Mouse (Mus musculus) cortical plate, adult 2 months (tissue): Measurements from ENCODE around the gene Cpe. TPM values are rescaled to one million over a fixed set of nuclear protein-coding genes. Genes with fewer than 3 reads are reported as not detected.

Source experiments
- H3K27ac ChIP-seq: fragments of 200-500 bp; 2 replicates; pipeline ENCODE4 v1.5.1; 2012; ENCODE audit warnings: low read length, control low read depth, inconsistent platforms; ENCODE audit not compliant: insufficient read depth
- H3K4me1 ChIP-seq: fragments of 200-500 bp; 2 replicates; pipeline ENCODE4 v1.6.1; 2011; ENCODE audit warnings: low read length; ENCODE audit not compliant: control insufficient read depth, insufficient read depth
- H3K4me3 ChIP-seq: fragments of 200-500 bp; 2 replicates; pipeline ENCODE4 v1.5.1; 2011; ENCODE audit warnings: mild to moderate bottlenecking, low read length, control low read depth; ENCODE audit not compliant: insufficient read depth
- CTCF ChIP-seq: fragments of 200-500 bp; IDR thresholded peaks from 2 replicates; pipeline ENCODE4 v1.5.1; 2011; ENCODE audit warnings: mild to moderate bottlenecking, control low read depth, low read length; ENCODE audit not compliant: insufficient read depth; ENCODE audit errors: extremely low read depth
- POLR2A ChIP-seq: fragments of 200-500 bp; IDR thresholded peaks from 2 replicates; pipeline ENCODE4 v1.6.1; 2011; ENCODE audit warnings: mild to moderate bottlenecking, low read length, control low read depth; ENCODE audit not compliant: insufficient read depth; ENCODE audit errors: extremely low read depth
- polyA plus RNA-seq: library from polyadenylated mRNA; depleted of rRNA; stranded (reverse); fragments of >200 nt; gene quantifications from 2 replicates; pipeline ENCODE4 v1.2.3, GENCODE M21; 2012; rRNA removed

The Cpe gene
- polyA plus RNA-seq, result 1,729 and 1,769 TPM in 2 replicates

DNA sequence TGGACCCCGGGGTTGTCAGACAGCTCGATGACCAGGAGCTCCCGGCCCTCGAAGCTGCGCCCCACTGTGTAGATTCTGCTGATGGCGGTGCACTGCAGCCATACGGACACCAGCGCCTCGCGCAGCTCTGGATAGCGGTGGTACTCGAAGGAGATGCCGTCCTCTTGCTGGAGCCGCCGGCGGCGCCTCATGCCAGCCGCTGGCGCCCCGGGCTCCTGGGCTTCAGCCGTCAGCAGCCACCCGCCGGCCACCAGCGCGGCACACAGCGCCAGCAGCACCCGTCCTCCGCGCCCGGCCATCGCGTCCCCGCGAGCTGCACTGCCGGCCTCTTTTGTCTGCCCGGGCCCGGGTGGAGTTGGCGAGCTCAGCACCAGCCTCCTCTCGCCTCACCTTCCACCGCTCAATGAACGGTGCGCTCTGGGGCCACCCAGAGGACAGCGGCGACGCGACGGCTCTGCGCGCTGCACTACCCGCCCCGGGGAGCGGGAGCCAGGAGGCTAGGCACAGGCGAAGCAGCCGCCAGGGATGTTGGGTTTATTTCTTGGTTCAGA is at the start of gene Cpe:
Gene Cpe, minus strand, starts transcription at position 404 of the 551 bp plus-strand sequence.
- H3K4me3 ChIP-seq, result peak within 1 kb of the TSS; percentile 79
- TF ChIP-seq CTCF (peak; percentile 36), POLR2A (peak; percentile 90)
- H3K27ac ChIP-seq, result peak within 1 kb of the TSS; percentile 94
- H3K4me1 ChIP-seq, result peaks cover 2% of the 10 kb centered on the region; the same call in 1 of the 2 replicates

DNA sequence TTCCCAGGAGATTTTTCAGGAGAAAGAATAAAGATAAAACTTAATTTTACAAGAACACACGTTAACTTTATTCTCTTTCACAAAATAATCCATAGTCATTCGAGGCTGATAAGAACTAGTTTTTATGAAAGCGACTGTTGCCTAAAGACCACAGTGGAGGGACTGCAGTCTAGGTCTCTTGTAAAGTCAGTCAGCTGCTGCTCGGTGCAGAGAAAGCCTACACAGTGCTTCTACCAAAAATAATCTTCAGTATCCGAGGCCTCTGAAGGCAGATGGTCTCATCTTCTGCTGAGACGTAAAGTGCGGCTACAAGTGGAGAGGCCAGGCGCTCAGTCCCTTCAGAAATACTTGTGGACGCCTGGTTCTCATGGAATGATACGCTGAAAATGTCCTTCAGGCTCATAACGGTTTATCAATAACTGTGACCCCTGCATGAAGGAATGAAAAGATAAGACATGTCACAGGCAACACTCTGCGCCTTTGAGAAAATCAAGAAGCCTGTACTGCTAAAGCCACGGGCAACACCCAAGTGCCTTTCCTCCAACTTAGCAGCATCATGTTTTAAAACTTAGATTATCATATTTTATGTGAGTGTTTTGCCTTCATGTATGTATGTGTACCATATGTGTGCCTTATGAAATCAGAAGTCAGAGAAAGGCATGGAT is 47.8 kb upstream of the Cpe start:
- TF ChIP-seq CTCF (no peak), POLR2A (no peak)
- Histone ChIP-seq H3K4me3 (no peak overlapping the region), H3K4me1 (no peaks in the 10 kb centered on the region), H3K27ac (no peak overlapping the region)

DNA sequence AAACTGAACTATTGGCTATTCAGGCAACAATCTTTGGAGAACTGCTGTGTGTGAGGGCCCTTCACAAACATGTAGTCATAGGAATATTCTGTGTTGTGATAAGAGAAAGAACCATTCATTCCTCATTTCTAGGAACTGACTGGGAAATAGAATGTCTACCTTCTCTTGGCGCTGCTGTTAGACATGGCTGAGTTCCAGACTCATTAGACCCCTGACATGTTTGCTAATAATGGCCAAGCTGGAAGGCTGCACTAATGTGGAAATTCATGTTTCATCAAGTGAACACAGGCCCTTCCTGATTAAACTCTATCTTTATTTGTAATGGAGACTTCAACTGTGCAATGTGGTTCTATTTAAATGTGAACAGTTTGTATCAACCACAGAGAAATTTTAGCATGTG is 46.1 kb upstream of the Cpe start:
- H3K4me3 ChIP-seq, result no peak overlapping the region
- TF ChIP-seq CTCF (no peak), POLR2A (no peak)
- H3K4me1 ChIP-seq, result no peaks in the 10 kb centered on the region
- H3K27ac ChIP-seq, result no peak overlapping the region

DNA sequence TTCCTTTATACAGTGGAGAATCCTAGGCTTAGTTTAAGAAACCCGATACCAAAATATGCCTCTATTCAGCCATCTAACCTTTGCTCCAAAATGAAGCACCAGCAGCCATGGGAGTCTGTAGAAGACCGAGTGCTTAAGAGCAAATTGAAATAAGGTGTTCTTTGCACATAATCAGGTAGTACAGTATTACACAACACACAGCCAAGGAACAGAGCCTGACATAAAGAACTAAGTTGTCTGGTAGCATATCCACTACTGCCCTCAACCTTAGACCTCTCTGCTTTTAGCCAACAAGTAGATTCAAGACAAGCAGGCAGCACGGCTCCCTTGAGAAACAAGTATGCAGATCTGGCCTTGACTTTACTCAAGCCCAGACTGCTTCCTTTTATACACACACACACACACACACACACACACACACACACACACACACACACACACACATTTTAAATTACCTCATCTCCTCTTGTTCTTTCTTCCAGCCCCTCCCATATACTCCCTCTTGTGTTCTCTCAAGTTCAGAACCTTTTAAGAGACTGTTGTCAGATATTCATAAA is 44.0 kb upstream of the Cpe start:
- Histone ChIP-seq H3K4me3 (no peak overlapping the region), H3K4me1 (peaks cover 2% of the 10 kb centered on the region; the same call in 1 of the 2 replicates), H3K27ac (no peak overlapping the region)
- no peak for TF ChIP-seq CTCF
- no peak for TF ChIP-seq POLR2A

DNA sequence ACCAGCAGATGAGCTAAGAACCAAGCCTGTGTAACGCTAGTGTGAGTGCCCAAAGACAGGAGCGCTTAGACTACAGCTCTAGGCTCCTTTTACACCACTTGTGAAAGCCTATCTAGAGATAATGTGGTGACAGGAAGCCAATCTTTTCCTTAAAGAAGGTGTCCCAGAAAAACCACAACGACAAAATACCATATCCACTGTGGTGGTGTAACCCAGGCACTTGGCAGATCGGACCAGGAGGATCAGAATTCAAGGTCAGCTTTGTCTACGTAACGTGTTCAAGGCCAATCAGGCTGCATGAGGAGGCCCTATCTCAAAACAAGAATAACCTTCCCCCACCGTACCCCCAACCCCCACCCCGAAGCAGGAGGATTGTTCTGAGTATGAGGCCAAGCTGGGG is 42.3 kb upstream of the Cpe start:
- Histone ChIP-seq H3K4me3 (no peak overlapping the region), H3K27ac (no peak overlapping the region), H3K4me1 (peaks cover 2% of the 10 kb centered on the region; the same call in 1 of the 2 replicates)
- no peak for TF ChIP-seq CTCF
- no peak for TF ChIP-seq POLR2A

DNA sequence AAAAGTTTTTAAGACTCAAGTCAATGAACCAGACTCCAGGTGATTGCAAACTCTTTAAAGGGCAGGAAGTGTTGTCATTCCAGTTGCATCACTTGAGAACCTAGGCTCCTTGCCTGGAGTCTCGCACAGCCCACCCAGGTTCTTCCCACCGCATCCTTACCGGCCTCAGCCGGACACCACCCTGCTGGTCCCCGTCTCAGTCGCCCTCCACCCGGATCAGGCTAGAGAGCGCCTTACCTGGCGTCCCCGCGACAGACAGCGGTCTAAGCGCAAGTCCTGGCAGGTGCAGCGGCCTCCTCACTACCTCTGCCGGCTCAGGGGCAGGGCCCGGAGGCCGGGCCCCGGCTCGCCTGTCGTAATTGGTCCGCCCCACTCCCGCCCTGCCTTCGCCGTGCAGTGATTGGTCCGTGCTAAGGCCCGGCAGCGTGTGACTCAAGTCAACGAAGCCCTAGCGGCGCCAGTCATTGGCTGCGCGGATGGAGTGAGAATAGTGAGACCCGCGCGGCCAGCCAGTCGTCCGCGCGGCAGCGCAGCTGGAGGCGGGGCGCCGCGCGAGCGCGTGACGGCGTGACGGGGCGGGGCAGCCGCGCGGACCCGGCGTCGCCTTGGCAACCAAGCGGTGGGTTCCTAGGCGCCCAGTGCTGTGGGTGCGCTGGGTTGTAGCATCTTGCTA is 40.6 kb upstream of the Cpe start, which contains the start of gene Msmo1:
Gene Msmo1, minus strand, starts transcription at position 522 of the 673 bp plus-strand sequence.
- H3K27ac ChIP-seq, result peak within 1 kb of the TSS; percentile 90
- H3K4me3 ChIP-seq, result peak within 1 kb of the TSS; percentile 88
- TF ChIP-seq CTCF (no peak), POLR2A (peak; percentile 89)
- H3K4me1 ChIP-seq, result peaks cover 4% of the 10 kb centered on the region; the same call in 1 of the 2 replicates

DNA sequence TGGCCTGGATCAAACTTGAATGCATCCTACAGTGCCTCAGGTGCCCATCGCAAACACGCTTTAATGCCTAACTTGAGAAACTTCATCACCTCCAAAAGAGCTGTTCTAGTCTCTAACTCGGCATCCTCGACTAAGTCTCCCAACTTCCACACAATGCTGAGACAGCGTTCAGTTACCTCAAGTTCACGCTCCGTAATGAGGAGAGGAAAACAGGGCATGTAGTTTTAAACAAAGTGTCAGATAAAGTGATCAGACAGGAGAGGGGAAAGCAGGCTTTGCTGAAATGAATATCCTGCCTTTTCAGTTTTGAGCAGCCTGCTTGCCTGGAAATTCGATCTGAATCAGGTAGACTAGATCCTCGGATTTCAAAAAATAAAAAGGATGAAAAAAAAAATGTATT is 39.7 kb upstream of the Cpe start:
- Histone ChIP-seq H3K4me3 (peak overlapping the region; percentile 88), H3K27ac (no peak overlapping the region), H3K4me1 (peaks cover 4% of the 10 kb centered on the region; the same call in 1 of the 2 replicates)
- TF ChIP-seq CTCF, result no peak
- no peak for TF ChIP-seq POLR2A

DNA sequence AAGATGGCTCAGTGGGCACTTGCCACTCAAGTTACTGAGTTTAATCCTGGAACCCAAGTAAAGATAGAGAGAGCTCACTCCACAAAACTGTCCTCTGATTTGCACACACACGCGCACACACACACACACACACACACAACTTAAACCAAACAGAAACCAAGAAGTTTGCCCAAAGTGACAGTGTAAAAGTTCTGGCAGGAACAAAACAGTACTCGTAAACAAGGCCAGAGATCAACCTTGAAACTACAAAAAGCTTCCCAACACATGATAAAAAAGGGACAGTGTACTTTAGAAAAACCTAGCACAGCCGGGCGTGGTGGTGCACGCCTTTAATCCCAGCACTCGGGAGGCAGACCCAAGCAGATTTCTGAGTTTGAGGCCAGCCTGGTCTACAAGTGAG is 35.3 kb upstream of the Cpe start:
- H3K4me1 ChIP-seq, result peaks cover 8% of the 10 kb centered on the region
- H3K27ac ChIP-seq, result no peak overlapping the region
- TF ChIP-seq POLR2A (no peak), CTCF (no peak)
- H3K4me3 ChIP-seq, result no peak overlapping the region

DNA sequence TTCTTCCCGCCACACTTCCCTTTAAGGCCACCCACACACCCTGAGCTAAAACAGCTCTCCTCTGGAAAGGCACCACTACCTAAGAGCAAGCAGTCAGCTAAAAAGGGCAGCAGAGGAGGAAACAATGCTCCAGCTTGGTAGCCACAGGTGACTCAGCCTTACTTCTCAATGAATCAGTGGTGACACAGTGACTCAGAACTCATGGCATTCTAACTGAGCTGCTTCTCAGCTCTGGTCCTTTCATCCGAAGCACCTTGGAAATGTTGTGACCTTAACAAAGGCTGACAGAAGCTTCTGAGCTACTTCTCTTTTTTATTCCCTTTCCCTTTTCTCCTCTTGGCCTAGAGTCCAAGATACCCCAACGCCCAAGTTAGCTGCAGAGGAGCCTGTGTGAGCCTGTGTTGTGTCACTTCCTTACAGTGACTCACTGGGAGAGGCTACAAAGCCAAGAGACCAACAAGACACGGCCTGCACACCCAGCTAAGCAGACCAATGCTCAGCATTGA is 33.4 kb upstream of the Cpe start:
- Histone ChIP-seq H3K27ac (no peak overlapping the region), H3K4me3 (no peak overlapping the region), H3K4me1 (peaks cover 6% of the 10 kb centered on the region)
- no peak for TF ChIP-seq POLR2A
- no peak for TF ChIP-seq CTCF
